Mouse (Mus musculus): ENCODE results near the gene Plcb1. TPM values are rescaled to one million over a fixed set of nuclear protein-coding genes. Genes with fewer than 3 reads are reported as not detected.

Plcb1 gene
- 34.5 and 34.6 TPM in 2 replicates for polyA plus RNA-seq (2014; fragmentation: Nextera tagmentation; extraction: Ambion mirVana)

GRCm38 (mm10) chr2:134785970-134786855 is at the start of gene Plcb1:
Gene Plcb1 (plus strand): TSS chr2:134786067.
- Histone ChIP-seq H3K4me3 (ENCODE audit: low read length) (peak within 1 kb of the TSS; percentile 74), H3K4me2 (replicated peaks; ENCODE audit: low read depth, low read length) (peak within 1 kb of the TSS; percentile 74), H3K9me3 (ENCODE audit: control insufficient read depth, low read length) (no peaks in the 10 kb centered on the region), H3K36me3 (ENCODE audit: control insufficient read depth, insufficient read depth, low read length) (no peaks in the 10 kb centered on the region), H3K4me1 (ENCODE audit: control insufficient read depth, insufficient read depth, low read length) (0 out of 2 replicates have a peak, but pooled peaks cover 2% of the 10 kb centered on the region), H3K9ac (ENCODE audit: low read depth, low read length) (peak within 1 kb of the TSS; percentile 77), H3K27ac (ENCODE audit: low read depth, low read length) (0 out of 2 replicates have a peak within 1 kb of the TSS, but pooled peaks have one; percentile 38), H3K27me3 (ENCODE audit: control insufficient read depth, insufficient read depth, low read length) (no peaks in the 10 kb centered on the region)
- WGBS = 2% methylated on average over 79 of the region's 88 CpGs
- peak; percentile 97 for ATAC-seq (ENCODE audit: low FRiP score, low TSS enrichment)

GRCm38 (mm10) chr2:134755537-134755936 is 30.3 kb upstream of the Plcb1 start:
- no peak for ATAC-seq (ENCODE audit: low FRiP score, low TSS enrichment)

GRCm38 (mm10) chr2:134756086-134756485 is 29.8 kb upstream of the Plcb1 start:
- no peaks in the 10 kb centered on the region for H3K4me1 ChIP-seq (ENCODE audit: control insufficient read depth, insufficient read depth, low read length)
- ATAC-seq (ENCODE audit: low FRiP score, low TSS enrichment) = no peak
- H3K27me3 ChIP-seq (ENCODE audit: control insufficient read depth, insufficient read depth, low read length) = no peaks in the 10 kb centered on the region
- H3K9me3 ChIP-seq (ENCODE audit: control insufficient read depth, low read length) = no peaks in the 10 kb centered on the region
- H3K9ac ChIP-seq (ENCODE audit: low read depth, low read length) = no peak overlapping the region
- WGBS = 49% methylated on average over 1 of the region's 1 CpGs
- H3K36me3 ChIP-seq (ENCODE audit: control insufficient read depth, insufficient read depth, low read length) = no peaks in the 10 kb centered on the region
- no peak overlapping the region for H3K4me2 ChIP-seq (replicated peaks; ENCODE audit: low read depth, low read length)
- H3K27ac ChIP-seq (ENCODE audit: low read depth, low read length) = no peak overlapping the region
- no peak overlapping the region for H3K4me3 ChIP-seq (ENCODE audit: low read length)

More at GRCm38 (mm10) chr2:134755537-134755936, 30.3 kb upstream of the Plcb1 start:
- Histone ChIP-seq H3K9ac (ENCODE audit: low read depth, low read length) (no peak overlapping the region), H3K36me3 (ENCODE audit: control insufficient read depth, insufficient read depth, low read length) (no peaks in the 10 kb centered on the region), H3K27ac (ENCODE audit: low read depth, low read length) (no peak overlapping the region), H3K4me3 (ENCODE audit: low read length) (no peak overlapping the region), H3K27me3 (ENCODE audit: control insufficient read depth, insufficient read depth, low read length) (no peaks in the 10 kb centered on the region), H3K9me3 (ENCODE audit: control insufficient read depth, low read length) (no peaks in the 10 kb centered on the region), H3K4me1 (ENCODE audit: control insufficient read depth, insufficient read depth, low read length) (no peaks in the 10 kb centered on the region), H3K4me2 (replicated peaks; ENCODE audit: low read depth, low read length) (no peak overlapping the region)

- Histone ChIP-seq H3K36me3 (ENCODE audit: control insufficient read depth, insufficient read depth, low read length) (no peaks in the 10 kb centered on the region), H3K9me3 (ENCODE audit: control insufficient read depth, low read length) (no peaks in the 10 kb centered on the region)
- ATAC-seq (ENCODE audit: low FRiP score, low TSS enrichment) = no peak
Observed at GRCm38 (mm10) chr2:134761029-134761428, 24.8 kb upstream of the Plcb1 start.

GRCm38 (mm10) chr2:134763406-134763990 is 22.4 kb upstream of the Plcb1 start:
- no peak for ATAC-seq (ENCODE audit: low FRiP score, low TSS enrichment)
- no peak overlapping the region for H3K9ac ChIP-seq (ENCODE audit: low read depth, low read length)
- H3K36me3 ChIP-seq (ENCODE audit: control insufficient read depth, insufficient read depth, low read length) = no peaks in the 10 kb centered on the region
- no peak overlapping the region for H3K27ac ChIP-seq (ENCODE audit: low read depth, low read length)
- no peak overlapping the region for H3K4me3 ChIP-seq (ENCODE audit: low read length)
- no peaks in the 10 kb centered on the region for H3K9me3 ChIP-seq (ENCODE audit: control insufficient read depth, low read length)
- H3K4me2 ChIP-seq (replicated peaks; ENCODE audit: low read depth, low read length) = no peak overlapping the region
- no peaks in the 10 kb centered on the region for H3K4me1 ChIP-seq (ENCODE audit: control insufficient read depth, insufficient read depth, low read length)
- WGBS = 95% methylated on average over 8 of the region's 8 CpGs
- no peaks in the 10 kb centered on the region for H3K27me3 ChIP-seq (ENCODE audit: control insufficient read depth, insufficient read depth, low read length)

More at GRCm38 (mm10) chr2:134761029-134761428, 24.8 kb upstream of the Plcb1 start:
- Histone ChIP-seq H3K9ac (ENCODE audit: low read depth, low read length) (no peak overlapping the region), H3K4me1 (ENCODE audit: control insufficient read depth, insufficient read depth, low read length) (no peaks in the 10 kb centered on the region), H3K27ac (ENCODE audit: low read depth, low read length) (no peak overlapping the region), H3K27me3 (ENCODE audit: control insufficient read depth, insufficient read depth, low read length) (no peaks in the 10 kb centered on the region), H3K4me3 (ENCODE audit: low read length) (no peak overlapping the region), H3K4me2 (replicated peaks; ENCODE audit: low read depth, low read length) (no peak overlapping the region)
- 76% methylated on average over 1 of the region's 1 CpGs for WGBS

GRCm38 (mm10) chr2:134764506-134764905 is 21.4 kb upstream of the Plcb1 start:
- Histone ChIP-seq H3K27ac (ENCODE audit: low read depth, low read length) (no peak overlapping the region), H3K4me2 (replicated peaks; ENCODE audit: low read depth, low read length) (no peak overlapping the region), H3K4me3 (ENCODE audit: low read length) (no peak overlapping the region), H3K27me3 (ENCODE audit: control insufficient read depth, insufficient read depth, low read length) (no peaks in the 10 kb centered on the region), H3K9ac (ENCODE audit: low read depth, low read length) (no peak overlapping the region), H3K36me3 (ENCODE audit: control insufficient read depth, insufficient read depth, low read length) (no peaks in the 10 kb centered on the region), H3K9me3 (ENCODE audit: control insufficient read depth, low read length) (no peaks in the 10 kb centered on the region), H3K4me1 (ENCODE audit: control insufficient read depth, insufficient read depth, low read length) (no peaks in the 10 kb centered on the region)
- ATAC-seq (ENCODE audit: low FRiP score, low TSS enrichment) = no peak
- WGBS = 87% methylated on average over 2 of the region's 2 CpGs

GRCm38 (mm10) chr2:134779826-134780225 is 6.0 kb upstream of the Plcb1 start:
- no peak for ATAC-seq (ENCODE audit: low FRiP score, low TSS enrichment)
- no peaks in the 10 kb centered on the region for H3K4me1 ChIP-seq (ENCODE audit: control insufficient read depth, insufficient read depth, low read length)
- H3K27me3 ChIP-seq (ENCODE audit: control insufficient read depth, insufficient read depth, low read length) = no peaks in the 10 kb centered on the region
- H3K9ac ChIP-seq (ENCODE audit: low read depth, low read length) = no peak overlapping the region
- H3K27ac ChIP-seq (ENCODE audit: low read depth, low read length) = no peak overlapping the region
- WGBS = 70% methylated on average over 5 of the region's 5 CpGs
- no peak overlapping the region for H3K4me2 ChIP-seq (replicated peaks; ENCODE audit: low read depth, low read length)
- no peaks in the 10 kb centered on the region for H3K9me3 ChIP-seq (ENCODE audit: control insufficient read depth, low read length)
- no peak overlapping the region for H3K4me3 ChIP-seq (ENCODE audit: low read length)
- no peaks in the 10 kb centered on the region for H3K36me3 ChIP-seq (ENCODE audit: control insufficient read depth, insufficient read depth, low read length)

- Histone ChIP-seq H3K9me3 (ENCODE audit: control insufficient read depth, low read length) (no peaks in the 10 kb centered on the region), H3K4me1 (ENCODE audit: control insufficient read depth, insufficient read depth, low read length) (no peaks in the 10 kb centered on the region), H3K27me3 (ENCODE audit: control insufficient read depth, insufficient read depth, low read length) (no peaks in the 10 kb centered on the region), H3K4me2 (replicated peaks; ENCODE audit: low read depth, low read length) (no peak overlapping the region), H3K4me3 (ENCODE audit: low read length) (no peak overlapping the region), H3K27ac (ENCODE audit: low read depth, low read length) (no peak overlapping the region), H3K36me3 (ENCODE audit: control insufficient read depth, insufficient read depth, low read length) (no peaks in the 10 kb centered on the region), H3K9ac (ENCODE audit: low read depth, low read length) (no peak overlapping the region)
- no peak for ATAC-seq (ENCODE audit: low FRiP score, low TSS enrichment)
Observed at GRCm38 (mm10) chr2:134780316-134780715, 5.6 kb upstream of the Plcb1 start.

- Histone ChIP-seq H3K36me3 (ENCODE audit: control insufficient read depth, insufficient read depth, low read length) (no peaks in the 10 kb centered on the region), H3K27me3 (ENCODE audit: control insufficient read depth, insufficient read depth, low read length) (no peaks in the 10 kb centered on the region), H3K4me2 (replicated peaks; ENCODE audit: low read depth, low read length) (peak overlapping the region; percentile 74), H3K27ac (ENCODE audit: low read depth, low read length) (no peak overlapping the region), H3K4me3 (ENCODE audit: low read length) (peak overlapping the region; percentile 74), H3K4me1 (ENCODE audit: control insufficient read depth, insufficient read depth, low read length) (0 out of 2 replicates have a peak, but pooled peaks cover 2% of the 10 kb centered on the region), H3K9ac (ENCODE audit: low read depth, low read length) (peak overlapping the region; percentile 77), H3K9me3 (ENCODE audit: control insufficient read depth, low read length) (no peaks in the 10 kb centered on the region)
- ATAC-seq (ENCODE audit: low FRiP score, low TSS enrichment) = no peak
- WGBS = 8% methylated on average over 6 of the region's 6 CpGs
Observed at GRCm38 (mm10) chr2:134786856-134787250, 986 bp downstream of the Plcb1 start.

All from kidney, embryonic 14.5 days (tissue).